Mouse (Mus musculus) liver, embryonic 14.5 days (tissue): ENCODE data around the gene Ercc6. TPM values are rescaled to one million over a fixed set of nuclear protein-coding genes. Genes with fewer than 3 reads are reported as not detected.

Experiments used
- ATAC-seq: fragments of 200-750 bp; cut with Nextera tagmentation; 2 replicates; pipeline ENCODE4 v1.8.0; 2017; ENCODE audit warnings: moderate number of reproducible peaks, mild to moderate bottlenecking, moderate library complexity; ENCODE audit not compliant: insufficient read depth
- DNase-seq, 3 experiments: peaks; one replicate each; pipeline ENCODE4 v3.0.0-alpha.2; 2012 to 2013; ENCODE audit warnings: low read depth in 3 of 3, low spot score in 3 of 3
- H3K27ac ChIP-seq: fragments of 300-500 bp; sonication (generic); 2 replicates; pipeline ENCODE4 v1.5.1; 2014; ENCODE audit warnings: moderate library complexity, mild to moderate bottlenecking, control low read depth, inconsistent platforms
- H3K27me3 ChIP-seq: fragments of 300-500 bp; sonication (generic); 2 replicates; pipeline ENCODE4 v1.6.1; 2014; ENCODE audit warnings: mild to moderate bottlenecking, low read length, moderate library complexity; ENCODE audit not compliant: control insufficient read depth, insufficient read depth
- H3K36me3 ChIP-seq: fragments of 300-500 bp; sonication (generic); replicated peaks from 2 replicates; pipeline ENCODE4 v1.6.1; 2014; ENCODE audit warnings: low read depth; ENCODE audit not compliant: control insufficient read depth, insufficient read depth
- H3K4me1 ChIP-seq, 2 experiments: fragments of 200-500 bp in 1 of 2; fragments of 300-500 bp in 1 of 2; sonication (generic) in 1 of 2; replicated peaks; 2 replicates each; pipeline ENCODE4 v1.6.1; 2012 to 2014; ENCODE audit warnings: antibody characterized with exemption in 1 of 2, inconsistent platforms in 1 of 2, low read length in 1 of 2; ENCODE audit not compliant: control insufficient read depth in 2 of 2, insufficient read depth in 2 of 2
- H3K4me2 ChIP-seq: fragments of 300-500 bp; sonication (generic); 2 replicates; pipeline ENCODE4 v1.6.1; 2014; ENCODE audit warnings: low read depth, mild to moderate bottlenecking, control low read depth, moderate library complexity
- H3K4me3 ChIP-seq, 2 experiments: fragments of 200-500 bp in 1 of 2; fragments of 300-500 bp in 1 of 2; sonication (generic) in 1 of 2; 2 replicates each; pipeline ENCODE4 v1.5.1; 2012 to 2014; ENCODE audit warnings: low read depth in 2 of 2, low read length in 2 of 2, mild to moderate bottlenecking in 2 of 2, control low read depth in 1 of 2, inconsistent platforms in 1 of 2, moderate library complexity in 1 of 2; ENCODE audit not compliant: insufficient read depth in 1 of 2
- H3K9ac ChIP-seq: fragments of 300-500 bp; sonication (generic); replicated peaks from 2 replicates; pipeline ENCODE4 v1.6.1; 2014; ENCODE audit warnings: mild to moderate bottlenecking, control low read depth, moderate library complexity
- H3K9me3 ChIP-seq: fragments of 300-500 bp; sonication (generic); 2 replicates; pipeline ENCODE4 v1.6.1; 2016; ENCODE audit warnings: low read length, mixed read lengths; ENCODE audit not compliant: control insufficient read depth
- CTCF ChIP-seq: IDR thresholded peaks from 2 replicates; pipeline ENCODE4 v1.5.1; 2016; ENCODE audit warnings: antibody characterized with exemption, low read depth, control low read depth
- EP300 ChIP-seq: IDR thresholded peaks from 2 replicates; pipeline ENCODE4 v1.6.1; 2016; ENCODE audit warnings: antibody characterized with exemption, low read depth
- WGBS: fragments of 180-500 bp; shearing (Covaris S2); extraction: QIAGEN DNeasy Blood & Tissue Kit; methylation state at CpG from one replicate; pipeline ENCODE4 v1.1.7; 2014; ENCODE audit not compliant: insufficient replicate concordance; 5-methylcytosine and 5-hydroxymethylcytosine counted together
- polyA plus RNA-seq, 2 experiments: library from polyadenylated mRNA; depleted of rRNA in 1 of 2; stranded (reverse) in 1 of 2; unstranded in 1 of 2; fragments of >200 nt; fragmentation: Nextera tagmentation in 1 of 2; extraction: Ambion mirVana in 1 of 2; gene quantifications; 2 replicates each; pipeline versions ENCODE4 v1.2.1 to v1.2.3; 2012 to 2014

Ercc6 gene
- polyA plus RNA-seq, 2 experiments, result 3.4 to 6.5 TPM

- Histone ChIP-seq H3K27me3 (no peaks in the 10 kb centered on the region), H3K4me2 (no peak overlapping the region), H3K4me1 (no peaks in the 10 kb centered on the region), H3K27ac (no peak overlapping the region), H3K4me3 (no peak overlapping the region), H3K9ac (no peak overlapping the region), H3K36me3 (no peaks in the 10 kb centered on the region), H3K9me3 (no peaks in the 10 kb centered on the region)
- DNase-seq (peak; percentile 30 to 40 (median 37)), ATAC-seq (no peak)
- WGBS, result 11% methylated on average over 10 of the region's 10 CpGs
- TF ChIP-seq CTCF (peak; percentile 96), EP300 (no peak)
Observed at GRCm38 (mm10) chr14:32587013-32587784, 73.9 kb downstream of the Ercc6 start.

- H3K4me2 ChIP-seq, result no peak overlapping the region
- H3K4me3 ChIP-seq, result no peak overlapping the region
- no peaks in the 10 kb centered on the region for H3K4me1 ChIP-seq
- DNase-seq (no peak), ATAC-seq (no peak)
- H3K27ac ChIP-seq, result no peak overlapping the region
- no peak overlapping the region for H3K9ac ChIP-seq
- WGBS, result 46% methylated on average over 3 of the region's 3 CpGs
- TF ChIP-seq CTCF (no peak), EP300 (no peak)
- no peaks in the 10 kb centered on the region for H3K9me3 ChIP-seq
- no peaks in the 10 kb centered on the region for H3K36me3 ChIP-seq
- H3K27me3 ChIP-seq, result peaks cover 3% of the 10 kb centered on the region; the same call in 1 of the 2 replicates
Observed at GRCm38 (mm10) chr14:32590377-32590776, 77.1 kb downstream of the Ercc6 start.

- no peak overlapping the region for H3K9ac ChIP-seq
- WGBS, result 2% methylated on average over 72 of the region's 78 CpGs
- no peaks in the 10 kb centered on the region for H3K9me3 ChIP-seq
- no peaks in the 10 kb centered on the region for H3K36me3 ChIP-seq
- H3K4me3 ChIP-seq, result no peak overlapping the region
- no peak for TF ChIP-seq EP300
- TF ChIP-seq CTCF, result no peak
- ATAC-seq (no peak), DNase-seq (peak; percentile 17 to 42 (median 28))
- peaks cover 61% of the 10 kb centered on the region for H3K27me3 ChIP-seq
- no peaks in the 10 kb centered on the region for H3K4me1 ChIP-seq
- H3K4me2 ChIP-seq, result no peak overlapping the region
- no peak overlapping the region for H3K27ac ChIP-seq
Observed at GRCm38 (mm10) chr14:32597232-32598231, 84.2 kb downstream of the Ercc6 start.

GRCm38 (mm10) chr14:32598437-32599219, 85.3 kb downstream of the Ercc6 start:
- DNase-seq (no peak), ATAC-seq (no peak)
- H3K9me3 ChIP-seq, result no peaks in the 10 kb centered on the region
- H3K36me3 ChIP-seq, result no peaks in the 10 kb centered on the region
- H3K27ac ChIP-seq, result no peak overlapping the region
- H3K27me3 ChIP-seq, result peaks cover 61% of the 10 kb centered on the region
- no peak overlapping the region for H3K9ac ChIP-seq
- 10% methylated on average over 23 of the region's 23 CpGs for WGBS
- H3K4me1 ChIP-seq, result no peaks in the 10 kb centered on the region
- H3K4me3 ChIP-seq, result no peak overlapping the region
- H3K4me2 ChIP-seq, result no peak overlapping the region
- TF ChIP-seq CTCF (no peak), EP300 (no peak)
